Mouse (Mus musculus) hindbrain, embryonic 16.5 days (tissue): Measurements from ENCODE around the gene Tenm4. TPM values are rescaled to one million over a fixed set of nuclear protein-coding genes. Genes with fewer than 3 reads are reported as not detected.

Source experiments
- ATAC-seq: fragments of 200-750 bp; cut with Nextera tagmentation; 2 replicates; pipeline ENCODE4 v1.8.0; 2017; ENCODE audit warnings: moderate TSS enrichment, moderate library complexity
- H3K27ac ChIP-seq: fragments of 300-500 bp; sonication (generic); 2 replicates; pipeline ENCODE4 v1.5.1; 2014; ENCODE audit warnings: low read depth, mild to moderate bottlenecking, control low read depth, low read length, moderate library complexity
- H3K27me3 ChIP-seq: fragments of 300-500 bp; sonication (generic); replicated peaks from 2 replicates; pipeline ENCODE4 v1.6.1; 2014; ENCODE audit warnings: low read length; ENCODE audit not compliant: control insufficient read depth, insufficient read depth
- H3K36me3 ChIP-seq: fragments of 300-500 bp; sonication (generic); 2 replicates; pipeline ENCODE4 v1.6.1; 2014; ENCODE audit warnings: mild to moderate bottlenecking, low read length, moderate library complexity, mixed read lengths; ENCODE audit not compliant: control insufficient read depth, insufficient read depth
- H3K4me1 ChIP-seq: fragments of 300-500 bp; sonication (generic); 2 replicates; pipeline ENCODE4 v1.6.1; 2014; ENCODE audit warnings: low read depth, low read length; ENCODE audit not compliant: control insufficient read depth, insufficient read depth
- H3K4me2 ChIP-seq: fragments of 300-500 bp; sonication (generic); 2 replicates; pipeline ENCODE4 v1.6.1; 2014; ENCODE audit warnings: mild to moderate bottlenecking, low read length, control low read depth, moderate library complexity
- H3K4me3 ChIP-seq: fragments of 300-500 bp; sonication (generic); 2 replicates; pipeline ENCODE4 v1.5.1; 2014; ENCODE audit warnings: mild to moderate bottlenecking, low read length, control low read depth, moderate library complexity
- H3K9ac ChIP-seq: fragments of 300-500 bp; sonication (generic); 2 replicates; pipeline ENCODE4 v1.6.1; 2014; ENCODE audit warnings: low read depth, mild to moderate bottlenecking, control low read depth, low read length, moderate library complexity
- H3K9me3 ChIP-seq: fragments of 300-500 bp; sonication (generic); 2 replicates; pipeline ENCODE4 v1.6.1; 2014; ENCODE audit warnings: mild to moderate bottlenecking, low read length, moderate library complexity; ENCODE audit not compliant: control insufficient read depth
- WGBS: fragments of 180-500 bp; shearing (Covaris S2); extraction: QIAGEN DNeasy Blood & Tissue Kit; methylation state at CpG from one replicate; pipeline ENCODE4 v1.1.7; 2014; 5-methylcytosine and 5-hydroxymethylcytosine counted together
- polyA plus RNA-seq: library from polyadenylated mRNA; unstranded; fragments of >200 nt; fragmentation: Nextera tagmentation; extraction: Ambion mirVana; gene quantifications from 2 replicates; pipeline ENCODE4 v1.2.1, GENCODE M21; 2015

Tenm4 gene
- polyA plus RNA-seq, 1 experiment from 2014 or later, result 32.4 TPM

DNA sequence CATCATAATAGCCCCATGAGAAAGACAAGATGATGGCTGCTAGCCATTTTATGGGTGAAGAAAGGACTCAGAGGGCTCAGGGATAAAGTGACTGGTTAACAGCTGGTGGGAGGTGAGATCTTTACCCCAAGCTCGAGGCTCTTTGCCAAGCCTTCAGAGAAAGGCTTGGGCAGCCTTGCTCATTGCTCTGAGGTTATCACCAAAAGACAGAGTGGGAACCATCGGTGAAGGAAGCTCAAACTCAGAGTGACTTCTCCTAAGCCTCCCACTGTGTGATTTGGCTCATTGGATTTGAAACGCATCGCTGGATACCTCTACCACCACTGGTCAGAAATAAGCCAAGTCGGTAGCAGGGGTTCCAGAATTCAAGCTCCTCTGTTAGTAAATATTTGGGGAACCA, 19.1 kb upstream of the Tenm4 start:
- Histone ChIP-seq H3K4me2 (no peak overlapping the region), H3K9me3 (no peaks in the 10 kb centered on the region), H3K27me3 (no peaks in the 10 kb centered on the region), H3K36me3 (no peaks in the 10 kb centered on the region), H3K27ac (no peak overlapping the region), H3K4me1 (no peaks in the 10 kb centered on the region), H3K9ac (no peak overlapping the region), H3K4me3 (no peak overlapping the region)
- ATAC-seq, result no peak
- WGBS, result 15% methylated on average over 5 of the region's 5 CpGs

DNA sequence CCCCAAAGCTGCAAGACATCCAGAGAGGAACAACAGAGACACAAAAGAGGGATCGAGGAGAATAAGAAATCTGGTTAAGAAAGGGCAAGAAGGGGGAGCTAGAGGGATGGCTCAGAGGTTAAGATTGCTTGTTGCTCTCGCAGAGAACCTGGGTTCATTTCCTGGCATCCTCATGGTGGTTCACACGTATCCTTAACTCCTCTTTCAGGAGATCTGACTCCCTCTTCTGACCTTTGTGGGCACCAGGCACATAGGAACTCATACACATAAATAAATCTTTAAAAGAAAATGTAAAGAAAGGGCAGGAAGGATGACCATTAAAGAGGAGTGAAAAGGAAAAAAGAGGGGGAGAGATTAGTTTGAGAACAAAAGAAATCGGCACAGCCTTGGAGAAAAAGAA, 18.6 kb upstream of the Tenm4 start:
- no peaks in the 10 kb centered on the region for H3K4me1 ChIP-seq
- peak overlapping the region; percentile 35; the same call in 1 of the 2 replicates for H3K9ac ChIP-seq
- no peak overlapping the region for H3K27ac ChIP-seq
- H3K4me3 ChIP-seq, result peak overlapping the region; percentile 38; the same call in 1 of the 2 replicates
- H3K27me3 ChIP-seq, result no peaks in the 10 kb centered on the region
- H3K9me3 ChIP-seq, result no peaks in the 10 kb centered on the region
- 7% methylated on average over 4 of the region's 4 CpGs for WGBS
- H3K4me2 ChIP-seq, result peak overlapping the region; percentile 53
- ATAC-seq, result no peak
- H3K36me3 ChIP-seq, result no peaks in the 10 kb centered on the region

DNA sequence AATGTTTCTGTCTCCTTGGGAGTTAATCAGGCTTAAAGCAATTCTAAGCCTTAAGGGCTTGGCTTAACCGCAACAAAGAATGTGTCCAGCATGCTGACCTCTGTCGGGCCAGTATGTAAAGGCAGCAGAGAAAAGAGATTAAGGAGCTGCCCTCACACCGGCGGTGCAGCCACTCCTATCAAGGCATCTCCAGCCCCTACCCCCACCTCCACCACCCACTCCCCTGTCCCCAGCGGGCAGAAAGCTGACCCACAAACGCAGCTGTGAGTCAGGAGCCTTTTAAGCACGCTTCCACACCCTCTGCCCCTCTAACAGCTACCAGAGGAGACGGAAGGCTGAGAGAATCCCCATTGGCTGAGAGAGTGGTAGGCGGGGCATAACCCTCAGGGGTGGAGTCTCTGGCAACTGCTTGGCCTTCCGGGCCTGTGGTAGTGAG, 18.1 kb upstream of the Tenm4 start:
- Histone ChIP-seq H3K9ac (peak overlapping the region; percentile 35; the same call in 1 of the 2 replicates), H3K9me3 (no peaks in the 10 kb centered on the region), H3K4me3 (peak overlapping the region; percentile 38), H3K36me3 (no peaks in the 10 kb centered on the region), H3K27me3 (no peaks in the 10 kb centered on the region), H3K4me2 (peak overlapping the region; percentile 53), H3K4me1 (no peaks in the 10 kb centered on the region), H3K27ac (0 out of 2 replicates have a peak overlapping the region, but pooled peaks have one; percentile 9)
- ATAC-seq, result peak; percentile 95
- WGBS, result 0% methylated on average over 10 of the region's 10 CpGs

DNA sequence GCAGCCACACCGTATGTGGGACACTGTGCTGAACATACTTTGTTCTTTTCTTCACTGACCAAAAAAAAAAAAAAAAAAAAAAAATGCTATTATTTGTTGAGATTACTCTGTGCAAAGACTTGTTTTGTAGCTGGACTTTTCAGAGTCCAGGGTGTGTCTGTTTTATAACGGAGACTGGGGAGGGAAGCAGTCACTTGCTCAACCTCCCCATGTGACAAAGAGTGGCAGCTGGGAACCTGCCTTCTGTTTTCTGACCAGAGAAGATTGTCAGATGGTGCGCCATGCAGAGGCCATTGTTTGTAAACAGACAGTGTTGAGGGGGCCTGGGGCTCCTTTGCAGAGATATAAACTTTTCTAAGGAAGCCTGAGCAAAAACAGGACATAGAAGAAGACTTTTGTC, 17.0 kb upstream of the Tenm4 start:
- no peaks in the 10 kb centered on the region for H3K4me1 ChIP-seq
- no peak overlapping the region for H3K9ac ChIP-seq
- no peaks in the 10 kb centered on the region for H3K9me3 ChIP-seq
- H3K4me3 ChIP-seq, result no peak overlapping the region
- ATAC-seq, result no peak
- H3K27ac ChIP-seq, result no peak overlapping the region
- no peak overlapping the region for H3K4me2 ChIP-seq
- H3K27me3 ChIP-seq, result no peaks in the 10 kb centered on the region
- 86% methylated on average over 3 of the region's 3 CpGs for WGBS
- no peaks in the 10 kb centered on the region for H3K36me3 ChIP-seq

DNA sequence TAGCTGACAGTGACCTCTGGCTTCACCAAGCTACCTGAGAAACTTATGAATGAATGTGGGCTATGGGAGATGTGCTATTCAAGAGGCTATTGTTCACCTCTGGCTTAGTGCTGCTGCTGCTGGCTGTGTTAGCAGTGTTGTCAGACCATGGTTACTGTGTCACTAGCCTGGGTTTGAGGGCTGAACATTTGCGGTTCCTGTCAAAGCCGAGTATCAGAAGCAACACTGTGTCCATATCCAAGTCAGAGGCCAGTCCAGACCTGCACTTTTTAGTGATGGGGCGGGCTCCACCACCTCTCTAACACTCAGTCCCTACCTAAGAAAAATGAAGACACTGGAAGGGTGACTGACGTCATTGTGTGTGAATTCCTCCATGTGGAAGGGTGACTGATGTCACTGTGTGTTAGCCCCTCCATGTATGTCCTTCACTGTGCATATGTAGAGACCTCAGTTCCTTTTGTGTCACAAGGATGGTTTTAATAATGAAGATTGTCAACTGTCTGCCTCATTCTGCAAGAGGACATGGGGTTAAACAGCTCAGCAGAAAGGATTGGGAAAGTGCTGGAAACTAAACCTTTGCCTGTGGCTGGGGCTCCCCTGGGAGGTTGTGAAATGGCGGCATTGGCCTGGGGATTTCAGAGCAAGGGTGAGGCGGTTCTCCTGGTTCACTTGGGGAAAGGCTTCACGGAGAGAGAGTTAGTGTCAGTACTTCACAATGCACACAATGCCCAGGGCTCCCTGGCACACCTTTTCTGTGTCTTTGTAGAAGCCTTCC, 14.4 kb upstream of the Tenm4 start:
- no peak overlapping the region for H3K4me2 ChIP-seq
- WGBS, result 79% methylated on average over 7 of the region's 7 CpGs
- H3K27ac ChIP-seq, result no peak overlapping the region
- H3K4me3 ChIP-seq, result no peak overlapping the region
- H3K9ac ChIP-seq, result no peak overlapping the region
- no peaks in the 10 kb centered on the region for H3K4me1 ChIP-seq
- H3K27me3 ChIP-seq, result no peaks in the 10 kb centered on the region
- H3K36me3 ChIP-seq, result no peaks in the 10 kb centered on the region
- no peaks in the 10 kb centered on the region for H3K9me3 ChIP-seq
- ATAC-seq, result no peak

DNA sequence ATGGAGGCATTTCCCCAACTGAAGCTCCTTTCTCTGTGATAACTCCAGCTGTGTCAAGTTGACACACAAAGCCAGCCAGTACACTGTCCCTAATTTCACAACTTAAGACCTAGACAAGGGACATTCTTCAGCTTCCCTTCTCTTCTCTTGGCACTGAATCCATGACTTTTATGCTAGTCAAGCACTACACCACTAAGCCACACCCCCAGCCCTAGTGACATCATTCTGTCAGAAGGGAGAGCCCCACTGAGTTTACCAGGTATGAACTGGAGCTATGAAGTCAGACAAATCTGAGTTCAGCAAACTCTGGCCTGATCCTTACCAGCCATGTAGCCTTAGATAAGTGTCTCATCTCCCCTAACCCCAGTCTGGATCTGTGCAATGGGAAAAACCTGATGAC, 6.9 kb upstream of the Tenm4 start:
- Histone ChIP-seq H3K4me3 (no peak overlapping the region), H3K9ac (no peak overlapping the region), H3K27ac (no peak overlapping the region), H3K27me3 (no peaks in the 10 kb centered on the region), H3K4me1 (no peaks in the 10 kb centered on the region), H3K9me3 (no peaks in the 10 kb centered on the region), H3K36me3 (no peaks in the 10 kb centered on the region), H3K4me2 (no peak overlapping the region)
- no peak for ATAC-seq

DNA sequence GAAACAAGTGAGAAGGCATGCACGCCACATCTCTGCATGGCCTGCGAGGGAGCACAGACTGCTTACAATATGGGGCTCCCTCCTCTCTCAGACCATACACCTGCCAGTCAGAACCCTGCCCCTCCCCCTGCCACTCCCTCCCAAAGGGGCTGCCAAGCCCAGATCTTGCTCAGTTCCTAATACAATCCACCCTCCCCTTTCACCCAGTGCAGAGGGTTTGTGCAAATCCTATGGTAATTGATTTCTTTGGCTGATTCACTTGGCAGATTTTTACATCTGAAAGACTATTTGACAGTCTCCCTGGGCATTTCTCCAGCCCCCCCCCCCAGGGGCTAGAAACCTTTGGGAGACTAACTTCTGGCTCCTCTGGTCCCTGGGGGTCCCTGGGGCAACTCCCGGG, 2.1 kb upstream of the Tenm4 start:
- Histone ChIP-seq H3K4me2 (no peak overlapping the region), H3K36me3 (no peaks in the 10 kb centered on the region), H3K9ac (no peak overlapping the region), H3K27me3 (no peaks in the 10 kb centered on the region), H3K4me3 (no peak overlapping the region), H3K4me1 (no peaks in the 10 kb centered on the region), H3K9me3 (no peaks in the 10 kb centered on the region), H3K27ac (no peak overlapping the region)
- WGBS, result 8% methylated on average over 3 of the region's 3 CpGs
- peak; percentile 92 for ATAC-seq

DNA sequence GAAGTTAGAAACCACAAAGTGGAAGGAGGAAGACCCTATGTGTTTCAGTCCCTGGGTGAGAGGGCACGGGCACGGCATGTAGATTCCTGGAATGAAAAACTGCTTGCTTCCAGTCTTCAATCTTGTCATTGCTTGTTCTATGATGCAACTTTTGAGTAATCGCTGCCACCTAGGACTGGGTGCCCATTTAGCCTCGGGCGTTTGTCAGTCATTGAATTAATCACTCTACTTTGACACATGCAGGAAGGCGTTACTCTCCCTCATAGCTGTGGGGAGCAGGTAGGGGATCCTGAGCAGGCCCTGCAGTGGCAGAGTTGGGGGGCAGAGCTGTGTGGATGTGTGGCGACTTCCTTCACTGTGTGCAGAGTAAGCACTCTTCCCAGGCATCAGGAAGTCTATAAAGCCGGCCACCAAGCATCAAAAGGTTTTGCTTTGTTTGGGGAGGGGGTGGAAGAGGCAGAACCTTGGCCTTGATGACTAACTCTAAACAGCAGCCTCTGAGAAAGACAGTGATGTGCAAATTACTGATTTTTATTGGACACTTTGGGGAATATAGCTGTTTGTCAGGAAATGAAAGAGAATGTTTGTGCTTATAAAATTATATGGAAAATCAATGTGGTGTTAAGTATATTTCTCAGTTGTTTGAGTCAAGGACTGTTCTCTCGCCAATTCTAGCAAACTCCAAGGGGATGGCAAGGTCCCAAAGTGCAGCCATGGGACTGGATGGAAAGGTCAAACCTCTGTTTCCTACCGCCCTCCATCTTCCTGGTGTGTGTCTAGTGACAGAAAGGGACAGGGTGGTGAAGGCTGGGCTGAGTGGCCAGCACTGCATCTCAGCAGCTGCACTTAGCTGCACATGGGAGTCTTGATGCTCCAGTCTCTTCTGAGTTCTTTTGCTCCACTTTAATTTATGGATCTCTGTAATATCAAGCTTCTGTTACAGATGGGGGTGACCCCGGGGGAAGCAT, 834 bp downstream of the Tenm4 start:
- no peaks in the 10 kb centered on the region for H3K36me3 ChIP-seq
- WGBS, result 51% methylated on average over 11 of the region's 11 CpGs
- ATAC-seq, result no peak
- H3K4me2 ChIP-seq, result no peak overlapping the region
- no peaks in the 10 kb centered on the region for H3K4me1 ChIP-seq
- no peak overlapping the region for H3K4me3 ChIP-seq
- no peaks in the 10 kb centered on the region for H3K27me3 ChIP-seq
- no peak overlapping the region for H3K9ac ChIP-seq
- no peaks in the 10 kb centered on the region for H3K9me3 ChIP-seq
- no peak overlapping the region for H3K27ac ChIP-seq

DNA sequence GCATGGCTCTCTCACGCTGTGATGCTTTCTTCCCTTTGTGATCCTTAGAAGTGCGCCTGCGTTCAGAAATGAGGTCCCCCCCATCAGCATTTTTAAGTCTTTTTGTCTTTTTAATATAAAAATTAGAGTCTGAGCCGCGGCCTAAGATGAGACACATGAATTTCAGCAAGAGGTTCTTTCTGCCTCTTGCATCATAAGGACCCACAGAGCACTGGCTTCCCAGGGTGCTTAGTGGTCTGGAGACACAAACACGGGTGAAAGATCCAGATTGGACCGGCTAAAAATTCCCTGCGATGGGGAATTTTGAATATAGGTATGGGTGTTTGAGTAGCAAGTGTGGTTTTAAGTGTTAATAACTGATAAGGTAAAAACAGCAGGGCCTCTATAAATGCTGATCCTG, 5.7 kb downstream of the Tenm4 start:
- no peaks in the 10 kb centered on the region for H3K4me1 ChIP-seq
- no peaks in the 10 kb centered on the region for H3K27me3 ChIP-seq
- no peak overlapping the region for H3K4me3 ChIP-seq
- H3K9me3 ChIP-seq, result no peaks in the 10 kb centered on the region
- WGBS, result 76% methylated on average over 8 of the region's 8 CpGs
- H3K9ac ChIP-seq, result no peak overlapping the region
- ATAC-seq, result no peak
- H3K4me2 ChIP-seq, result no peak overlapping the region
- H3K27ac ChIP-seq, result no peak overlapping the region
- H3K36me3 ChIP-seq, result no peaks in the 10 kb centered on the region
